Mouse (Mus musculus): ENCODE results near the gene Mup5.

Mup5 gene

DNA sequence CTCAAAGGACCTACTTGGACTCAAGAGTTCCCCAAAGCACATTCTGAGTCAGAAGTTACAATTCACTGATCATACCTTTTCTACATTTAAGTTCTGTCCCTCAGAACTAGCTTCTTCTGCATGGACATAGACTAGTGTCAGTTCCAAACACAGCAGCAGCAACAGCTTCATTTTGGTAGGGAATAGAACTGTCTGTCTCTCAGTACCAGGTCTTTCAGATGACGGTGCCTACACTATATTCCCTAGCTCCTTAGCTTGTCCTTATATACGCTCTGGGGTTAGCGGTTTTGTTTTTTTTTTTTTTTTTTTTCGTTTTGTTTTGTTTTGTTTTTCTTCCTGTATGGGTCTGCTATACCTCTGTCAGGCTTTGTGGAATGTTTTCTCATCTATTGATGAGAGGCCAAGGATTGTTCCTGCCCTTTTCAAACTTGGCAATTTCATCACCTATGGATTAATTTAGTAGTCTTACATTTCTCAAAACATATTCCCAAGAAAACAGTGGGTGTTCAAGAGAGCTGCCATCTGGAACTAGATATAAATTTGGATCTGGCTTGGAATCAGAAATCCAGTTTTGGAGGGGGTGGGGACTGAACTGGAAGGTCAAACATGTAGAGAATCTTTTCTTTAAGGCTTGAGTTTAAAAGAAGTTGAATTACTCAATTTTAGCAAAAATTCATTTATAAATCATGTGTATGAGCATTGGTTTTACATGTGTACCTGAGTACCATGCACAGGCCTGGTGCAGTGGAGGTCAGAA lies at the start of gene Mup5:
Gene Mup5 (minus strand): TSS at position 282 of the 757 bp plus-strand sequence.
- in situ Hi-C loops (cut with MboI, MseI), result loop anchor here (25.0 kb wide), 1 partner anchor 548 kb away; no protein-coding TSS in a partner anchor

GRCm38 (mm10) chr4:61858160-61858559 lies 23.1 kb upstream of the Mup5 start:
- in situ Hi-C loops (cut with MboI, MseI), result no loop called here

GRCm38 (mm10) chr4:61855831-61856698 lies 21.0 kb upstream of the Mup5 start:
- in situ Hi-C loops (cut with MboI, MseI), result no loop called here

DNA sequence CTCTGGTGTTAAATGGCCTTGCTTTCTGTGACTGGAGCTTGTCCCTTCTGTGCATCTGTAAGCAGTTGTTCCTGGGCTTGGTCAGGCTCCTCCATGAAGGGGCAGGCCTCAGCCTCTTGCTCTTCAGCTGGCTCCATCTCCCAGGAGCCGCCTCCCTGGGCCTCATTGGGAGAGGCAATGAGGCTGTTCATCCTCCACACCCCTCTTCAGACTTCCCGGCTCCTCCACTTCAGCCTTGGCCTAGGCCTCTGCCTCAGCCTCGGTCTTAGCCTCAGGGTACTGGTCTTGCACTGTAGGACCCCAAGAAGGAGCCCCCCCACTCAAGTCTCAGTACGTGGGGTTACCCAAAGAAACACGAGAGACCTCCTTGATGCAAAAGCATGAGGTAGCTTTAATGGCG lies 20.3 kb upstream of the Mup5 start:
- in situ Hi-C loops (cut with MboI, MseI), result no loop called here

DNA sequence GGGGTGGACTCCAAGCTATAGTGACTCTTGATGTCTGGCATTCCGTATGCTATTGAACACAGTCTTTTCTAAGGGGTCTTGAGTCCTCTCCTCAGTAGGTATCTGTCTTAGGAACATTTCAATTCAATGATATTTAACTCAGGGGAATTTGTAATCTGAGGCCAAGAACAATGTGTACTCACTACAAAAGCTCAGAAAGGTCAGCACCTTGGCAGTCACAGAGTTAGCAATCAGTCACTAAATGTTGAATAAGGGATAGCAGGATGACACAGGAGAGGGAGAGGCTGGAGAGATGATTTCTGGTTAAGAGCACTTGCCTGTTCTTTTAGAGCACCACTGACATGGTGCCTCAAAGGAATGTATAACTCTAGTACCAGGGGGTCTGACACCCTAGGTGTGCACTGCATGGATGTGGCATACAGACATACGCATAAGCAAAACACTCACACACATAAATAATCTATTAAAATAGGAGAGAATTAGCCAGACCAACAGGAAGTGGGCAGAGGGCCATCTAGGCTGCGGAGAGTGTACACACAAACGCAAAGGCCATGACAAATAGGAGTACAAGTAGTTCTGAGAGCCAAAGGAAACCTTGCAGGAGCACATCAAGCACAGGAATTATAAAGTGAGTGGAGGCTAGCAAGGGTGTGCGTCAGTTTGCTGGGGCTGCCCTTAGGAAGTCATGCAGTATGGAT lies 9.9 kb upstream of the Mup5 start:
- in situ Hi-C loops (cut with MboI, MseI), result loop anchor here (5.0 to 25.0 kb wide), 3 partner anchors 558 to 1020 kb away; partner anchors contain the start of gene Mup22 (in 1 of the 2)

DNA sequence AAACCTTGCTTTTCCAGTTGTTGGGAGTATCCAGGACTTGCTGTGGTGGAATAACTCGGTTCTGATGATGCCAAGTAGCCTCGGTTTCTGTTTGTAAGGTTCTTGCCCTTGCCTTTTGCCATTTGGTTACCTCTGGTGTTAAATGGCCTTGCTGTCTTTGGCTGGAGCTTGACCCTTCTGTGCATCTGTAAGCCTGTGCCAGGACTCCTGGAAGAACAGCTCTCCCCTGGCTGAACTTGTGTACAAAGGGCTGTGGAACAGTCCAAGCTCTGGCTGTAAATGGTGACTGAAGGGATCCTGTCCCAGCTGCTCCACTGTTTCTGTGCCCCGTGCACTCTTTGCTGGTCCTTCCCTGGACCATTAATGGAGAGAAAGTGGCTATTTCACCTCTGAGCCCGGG lies 5.8 kb downstream of the Mup5 start:
- in situ Hi-C loops (cut with MboI, MseI), result loop anchor here (25.0 kb wide), 1 partner anchor 542 kb away; no protein-coding TSS in a partner anchor

DNA sequence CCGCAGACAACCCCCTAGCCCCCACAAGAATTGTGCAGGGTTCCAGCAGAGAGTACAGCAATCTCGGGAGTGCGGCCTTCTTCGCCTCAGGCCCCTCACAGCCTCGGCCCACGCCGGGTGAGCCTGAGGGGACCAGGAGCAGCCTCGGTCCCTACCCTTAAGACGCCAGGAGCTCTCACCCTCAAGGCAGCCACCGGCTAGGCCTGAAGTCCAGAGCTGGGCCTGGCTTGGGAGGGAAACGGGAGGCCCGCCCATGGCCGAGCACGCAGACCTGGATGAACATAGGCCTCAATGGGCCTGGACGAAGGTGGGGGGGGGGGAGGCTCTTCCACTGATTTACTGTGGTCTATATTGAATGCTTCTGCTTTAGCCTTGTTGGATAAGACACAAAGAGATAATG lies 11.8 kb downstream of the Mup5 start:
- in situ Hi-C loops (cut with MboI, MseI), result loop anchor here in 1 of 2 experiments (25.0 kb wide), 2 partner anchors 111 to 361 kb away; no protein-coding TSS in a partner anchor

DNA sequence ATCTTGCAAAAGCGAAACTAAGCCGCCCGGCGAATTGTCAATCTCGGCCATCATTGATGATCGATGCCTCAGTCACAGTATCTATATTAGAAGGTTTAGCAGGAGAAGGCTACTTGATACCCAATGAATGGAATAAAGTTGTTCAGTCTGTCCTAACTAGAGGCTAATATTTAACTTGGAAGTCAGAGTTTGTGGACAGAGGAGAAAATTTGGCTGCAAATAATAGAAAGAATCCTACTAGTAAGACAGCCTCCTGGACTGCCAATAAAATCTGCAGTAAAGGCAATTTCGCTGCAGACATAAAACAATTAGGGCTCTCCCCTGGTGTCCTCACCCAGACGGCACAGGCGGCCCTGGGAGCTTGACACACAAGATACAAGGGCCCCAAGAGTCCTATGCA lies 12.5 kb downstream of the Mup5 start:
- in situ Hi-C loops (cut with MboI, MseI), result loop anchor here in 1 of 2 experiments (25.0 kb wide), 2 partner anchors 110 to 360 kb away; no protein-coding TSS in a partner anchor

DNA sequence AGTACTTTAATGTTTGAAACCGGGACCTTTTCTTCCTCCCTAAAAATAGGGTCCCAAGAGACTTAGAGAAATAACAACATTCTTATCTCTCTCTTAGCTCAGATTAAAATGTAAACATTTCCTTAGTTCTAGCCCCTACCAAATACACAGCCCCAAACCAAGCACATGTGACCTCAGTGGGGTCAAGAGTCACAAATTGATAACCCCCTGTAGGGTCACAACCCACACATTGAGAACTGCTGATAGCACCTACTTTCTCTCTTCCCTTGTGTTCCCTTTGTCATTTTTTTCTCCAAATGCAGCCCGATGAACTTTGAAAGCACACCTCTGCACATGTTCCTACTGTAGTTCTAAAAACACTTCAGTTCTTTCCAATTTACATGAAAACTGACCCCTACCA lies 19.4 kb downstream of the Mup5 start:
- in situ Hi-C loops (cut with MboI, MseI), result loop anchor here in 1 of 2 experiments (10.0 to 25.0 kb wide), 3 partner anchors 103 to 971 kb away; no protein-coding TSS in a partner anchor

- in situ Hi-C loops (cut with MboI, MseI), result loop anchor here in 1 of 2 experiments (10.0 to 25.0 kb wide), 3 partner anchors 101 to 969 kb away; no protein-coding TSS in a partner anchor
Observed at GRCm38 (mm10) chr4:61813435-61813834, 21.6 kb downstream of the Mup5 start.

GRCm38 (mm10) chr4:61811193-61811592 lies 23.8 kb downstream of the Mup5 start:
- in situ Hi-C loops (cut with MboI, MseI), result loop anchor here in 1 of 2 experiments (10.0 to 25.0 kb wide), 3 partner anchors 99 to 966 kb away; no protein-coding TSS in a partner anchor

DNA sequence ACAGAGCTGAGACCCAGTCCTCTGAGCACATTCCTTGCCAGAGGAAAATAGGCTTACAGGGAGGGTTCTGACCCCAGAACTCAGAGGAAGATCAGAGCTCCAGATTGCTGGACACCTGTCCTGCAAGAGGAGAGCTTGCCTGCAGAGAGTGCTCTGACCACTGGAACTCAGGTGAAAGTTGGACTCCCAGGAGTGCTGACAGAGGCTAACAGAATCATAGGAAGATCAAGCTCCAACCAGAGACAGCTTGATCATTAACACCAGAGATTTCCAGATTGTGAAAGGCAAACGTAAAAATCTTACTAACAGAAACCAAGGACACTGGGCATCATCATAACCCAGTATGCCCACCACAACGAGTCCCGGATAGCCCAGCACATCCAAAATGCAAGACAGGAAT lies 26.1 kb downstream of the Mup5 start:
- in situ Hi-C loops (cut with MboI, MseI), result loop anchor here (10.0 to 25.0 kb wide), 4 partner anchors 97 to 964 kb away; no protein-coding TSS in a partner anchor

- in situ Hi-C loops (cut with MboI, MseI), result loop anchor here (10.0 kb wide), 5 partner anchors 95 to 1195 kb away; no protein-coding TSS in a partner anchor
Observed at GRCm38 (mm10) chr4:61789699-61790098, 45.3 kb downstream of the Mup5 start.

- in situ Hi-C loops (cut with MboI, MseI), result loop anchor here in 1 of 2 experiments (5.0 to 10.0 kb wide), 2 partner anchors 549 to 1362 kb away; partner anchors contain the start of gene Mup9
Observed at GRCm38 (mm10) chr4:61784231-61784630, 50.8 kb downstream of the Mup5 start.

GRCm38 (mm10) chr4:61782169-61782568 lies 52.9 kb downstream of the Mup5 start, which contains the start of gene Mup19:
Mup19 (minus strand) TSS chr4:61782269.
- in situ Hi-C loops (cut with MboI, MseI), result loop anchor here in 1 of 2 experiments (5.0 to 10.0 kb wide), 2 partner anchors 547 to 1360 kb away; partner anchors contain the start of gene Mup9

Data from T-helper 17 cell (primary cell).